Comparison of ENCODE assay signal across 1 mouse cellular context in the genomic region with DNA sequence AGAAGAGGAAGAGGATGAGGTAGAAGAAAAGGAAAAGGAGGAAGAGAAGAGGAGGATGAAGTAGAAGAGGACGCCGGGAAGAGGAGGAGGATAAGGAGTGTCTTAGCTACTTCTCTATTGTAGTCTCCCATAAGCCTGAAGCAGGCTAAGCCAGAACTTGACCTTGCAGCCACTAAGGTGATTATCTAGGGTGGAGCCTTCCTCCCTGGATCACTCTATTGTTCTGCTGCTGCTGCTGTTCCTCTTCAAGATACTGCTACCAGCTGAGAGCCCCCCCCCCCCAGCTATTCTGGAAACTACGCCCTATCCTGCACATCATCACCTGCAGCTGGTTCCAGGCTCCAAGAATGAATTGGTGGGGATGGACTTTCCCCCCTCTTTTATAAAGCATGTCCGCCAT.
TF ChIP-seq lines count a peak whose summit lies in the region.

No protein-coding gene starts in this region.

TF ChIP-seq in ES-E14, 5 proteins besides CTCF, POLR2A, EP300 and RAD21:
- TF ChIP-seq HCFC1 (IDR thresholded peaks at IDR 0.05; ENCODE audit: borderline replicate concordance, insufficient read depth, low read length) (no peak), ZNF384 (IDR thresholded peaks at IDR 0.05; ENCODE audit: low read depth, low read length) (no peak), MAFK (IDR thresholded peaks at IDR 0.05; ENCODE audit: insufficient read depth, low read depth, low read length) (no peak), CHD2 (IDR thresholded peaks at IDR 0.05; ENCODE audit: low read depth, low read length) (no peak), ZC3H11A (IDR thresholded peaks at IDR 0.05; ENCODE audit: borderline replicate concordance, low read depth, low read length) (no peak)
TF ChIP-seq in ES-E14: peak in this region for 0.
